Mouse (Mus musculus): ENCODE results near the gene Olfr794.

Gene Olfr794

DNA sequence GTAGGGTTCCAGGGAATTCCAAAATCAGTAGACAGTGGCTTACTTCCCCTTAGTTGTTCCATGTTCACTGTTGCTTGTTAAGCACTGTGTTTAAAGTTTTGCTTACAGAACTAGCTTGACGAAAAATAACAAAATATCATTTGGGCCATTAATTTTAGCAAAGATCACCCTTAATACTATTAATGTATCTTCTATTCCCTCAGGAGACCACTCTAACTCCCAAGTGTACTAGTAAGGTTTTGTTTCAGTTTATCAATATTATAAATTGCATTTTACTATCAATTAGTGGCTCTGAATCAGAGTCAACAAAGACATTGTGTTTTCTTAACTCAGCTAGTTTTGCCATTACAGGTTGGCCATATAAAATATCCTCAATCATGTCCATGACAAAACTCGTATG lies at the start of gene Olfr794:
TSS of gene Olfr794 (plus strand) at position 301 of the 400 bp plus-strand sequence.
- DNase-seq (ENCODE audit: low read depth, low spot score) = no peak

DNA sequence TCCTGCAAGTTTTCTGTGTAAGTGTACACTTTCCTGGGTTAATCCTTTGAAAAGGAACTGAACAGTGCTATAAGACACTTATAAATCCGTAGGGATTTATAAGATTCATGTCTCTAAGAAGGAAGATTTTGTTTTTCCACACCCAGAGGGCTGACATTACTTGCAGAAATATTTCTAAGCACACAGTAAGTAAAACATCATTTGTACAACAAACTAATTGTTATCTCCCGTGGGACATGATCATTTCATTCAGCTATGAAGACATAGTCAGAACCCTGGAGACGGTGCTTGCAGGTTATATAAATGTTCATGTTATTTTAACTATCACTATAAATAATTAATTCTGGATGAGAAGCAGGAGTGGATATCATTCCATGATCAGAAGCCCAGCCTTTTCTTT lies 46.0 kb upstream of the Olfr794 start, which contains the start of gene Olfr791:
TSS of gene Olfr791 (plus strand) at position 301 of the 400 bp plus-strand sequence.
- no peak for DNase-seq (ENCODE audit: low read depth, low spot score)

DNA sequence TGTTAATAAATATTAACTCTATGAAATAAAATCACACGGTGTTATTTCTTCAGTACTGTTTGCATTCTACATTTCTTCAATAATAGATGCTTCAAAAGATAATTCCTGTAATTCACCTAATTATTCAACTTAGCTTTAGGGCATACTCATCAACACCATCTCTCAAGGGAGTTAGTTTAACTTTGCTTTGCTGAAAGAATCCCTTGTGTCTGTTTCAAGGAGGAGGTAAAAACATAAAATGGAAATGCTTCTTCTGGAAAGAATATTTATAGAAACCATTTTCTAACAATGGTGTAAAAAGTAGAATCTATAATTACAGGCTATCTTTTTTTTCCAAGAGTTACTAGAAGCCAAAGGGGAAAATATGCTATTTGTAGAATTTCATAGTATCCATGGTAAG lies 28.6 kb upstream of the Olfr794 start, which contains the start of gene Olfr792:
TSS of gene Olfr792 (plus strand) at position 301 of the 400 bp plus-strand sequence.
- no peak for DNase-seq (ENCODE audit: low read depth, low spot score)

DNA sequence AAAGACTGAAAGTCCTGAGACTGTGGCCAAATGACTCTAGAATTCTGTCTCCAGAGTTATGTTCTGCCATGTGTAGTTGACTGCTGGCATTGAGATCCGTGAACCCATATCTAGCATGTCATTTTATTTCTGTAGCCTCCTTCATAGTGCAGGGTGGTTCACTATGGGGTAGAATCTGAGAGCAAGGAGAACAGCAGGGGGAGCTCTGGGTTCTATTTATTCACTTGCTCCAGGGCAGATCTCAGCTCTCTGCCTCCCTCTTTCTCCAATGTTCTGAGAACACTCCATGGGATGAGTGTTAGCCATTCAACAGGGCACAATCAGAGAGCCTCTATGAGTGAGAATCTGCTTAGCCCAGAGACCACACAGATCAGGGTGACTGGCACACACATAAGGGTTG lies 18.1 kb upstream of the Olfr794 start:
- DNase-seq (ENCODE audit: low read depth, low spot score) = no peak

DNA sequence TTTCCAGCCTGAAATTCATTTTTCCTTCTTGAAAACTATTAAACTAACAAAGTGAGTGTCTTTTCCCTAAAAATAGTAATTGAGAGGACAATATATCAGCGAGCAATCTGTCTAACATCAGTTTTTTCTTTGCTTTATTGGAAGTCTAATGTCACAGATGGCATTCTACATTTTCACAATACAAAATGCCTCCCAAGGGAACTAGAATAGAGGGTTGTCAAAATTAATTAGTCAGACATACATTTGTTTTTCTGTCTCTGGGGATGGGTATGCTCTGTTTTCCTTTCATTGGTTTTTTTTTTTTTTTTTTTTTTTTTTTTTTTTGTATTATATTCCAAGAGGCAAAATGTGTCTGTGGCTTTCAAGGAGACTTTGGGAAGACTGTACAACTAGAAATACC lies 9.6 kb downstream of the Olfr794 start:
- DNase-seq (ENCODE audit: low read depth, low spot score) = no peak

DNA sequence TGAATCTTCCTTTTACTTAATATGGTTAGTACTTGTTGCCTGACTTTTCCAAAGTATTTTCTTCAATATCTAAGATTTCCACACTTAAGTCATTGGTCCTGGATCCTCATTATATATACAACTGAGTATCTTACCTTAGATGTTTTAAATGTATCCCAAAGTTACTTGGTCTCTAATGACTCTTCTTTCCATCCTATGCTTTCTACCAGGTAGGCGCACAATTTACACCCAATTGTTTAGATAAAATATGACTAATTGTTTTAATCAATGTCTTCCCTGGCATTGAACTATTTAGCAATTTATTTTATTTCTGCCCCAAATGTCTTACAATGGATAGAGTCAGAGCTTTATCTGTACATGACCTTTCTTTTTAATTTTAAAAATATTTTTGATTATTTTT lies 45.0 kb downstream of the Olfr794 start, which contains the start of gene Olfr796:
TSS of gene Olfr796 (minus strand) at position 101 of the 400 bp plus-strand sequence.
- DNase-seq (ENCODE audit: low read depth, low spot score) = no peak

DNA sequence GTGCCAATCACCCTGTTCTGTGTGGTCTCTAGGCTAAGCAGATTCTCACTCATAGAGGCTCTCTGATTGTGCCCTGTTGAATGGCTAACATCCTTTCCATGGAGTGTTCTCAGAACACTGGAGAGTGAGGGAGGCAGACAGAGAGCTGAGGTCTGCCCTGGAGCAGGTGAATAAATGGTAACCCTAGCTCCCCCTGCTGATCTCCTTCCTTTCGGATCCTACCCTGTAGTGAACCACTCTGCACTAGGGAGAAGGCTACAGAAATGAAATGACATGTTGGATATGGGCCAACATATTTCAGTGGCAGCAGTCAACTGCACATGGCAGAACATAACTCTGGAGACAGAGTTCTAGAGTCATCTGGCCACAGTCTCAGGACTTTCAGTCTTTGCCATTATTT lies 54.3 kb downstream of the Olfr794 start:
- no peak for DNase-seq (ENCODE audit: low read depth, low spot score)

Measured in 3T3-L1 (cell line).